Mouse (Mus musculus) v-Abl transformed pro-B cells (cell line): ENCODE results near the gene Gid8.

ENCODE experiments used
- in situ Hi-C, 2 experiments: fragments of 400-800 bp; cut with MboI; formaldehyde crosslinking; loops; one replicate each; pipeline ENCODE4 v1.15.1; 2025; ENCODE audit not compliant: unreplicated experiment in 2 of 2

Gid8 gene

GRCm38 (mm10) chr2:180709923-180710272, at the start of gene Gid8, which contains the start of gene Dido1:
Gene Gid8, plus strand, starts transcription at chr2:180710117.
Gene Dido1, minus strand, starts transcription at chr2:180709999.
- in situ Hi-C loops = loop anchor here (5.0 to 25.0 kb wide), 3 partner anchors 268 to 777 kb away; partner anchors contain the start of genes Abhd16b (in 1 of the 2), Arfrp1 (in 1 of the 2), Tpd52l2 (in 1 of the 2) and Zgpat (in 1 of the 2)

GRCm38 (mm10) chr2:180660521-180660920, 49.4 kb upstream of the Gid8 start:
- in situ Hi-C loops = no loop called here

- in situ Hi-C loops = no loop called here
Measured at GRCm38 (mm10) chr2:180662008-180662407, 47.9 kb upstream of the Gid8 start.

- in situ Hi-C loops = loop anchor here in 1 of 2 experiments (5.0 kb wide), 1 partner anchor 94 kb away; the partner anchor contains the start of gene Mrgbp
Measured at GRCm38 (mm10) chr2:180676706-180677105, 33.2 kb upstream of the Gid8 start.

- in situ Hi-C loops = loop anchor here in 1 of 2 experiments (5.0 kb wide), 1 partner anchor 96 kb away; the partner anchor contains the start of gene Mrgbp
Measured at GRCm38 (mm10) chr2:180678609-180679140, 31.2 kb upstream of the Gid8 start.

- in situ Hi-C loops = loop anchor here (5.0 kb wide), 1 partner anchor 61 kb away; no protein-coding TSS in a partner anchor
Measured at GRCm38 (mm10) chr2:180681225-180681624, 28.7 kb upstream of the Gid8 start.

GRCm38 (mm10) chr2:180683524-180683923, 26.4 kb upstream of the Gid8 start:
- in situ Hi-C loops = loop anchor here (5.0 kb wide), 1 partner anchor 59 kb away; no protein-coding TSS in a partner anchor

- in situ Hi-C loops = loop anchor here (5.0 kb wide), 1 partner anchor 58 kb away; no protein-coding TSS in a partner anchor
Measured at GRCm38 (mm10) chr2:180684031-180684430, 25.9 kb upstream of the Gid8 start.

- in situ Hi-C loops = no loop called here
Measured at GRCm38 (mm10) chr2:180689841-180690240, 20.1 kb upstream of the Gid8 start.

- in situ Hi-C loops = no loop called here
Measured at GRCm38 (mm10) chr2:180692630-180693029, 17.3 kb upstream of the Gid8 start.

- in situ Hi-C loops = no loop called here
Measured at GRCm38 (mm10) chr2:180695176-180695575, 14.7 kb upstream of the Gid8 start.

GRCm38 (mm10) chr2:180700457-180700856, 9.5 kb upstream of the Gid8 start:
- in situ Hi-C loops = loop anchor here (25.0 kb wide), 2 partner anchors 662 to 787 kb away; partner anchors contain the start of genes Abhd16b (in 1 of the 2), Arfrp1 (in 1 of the 2), Tpd52l2 (in 1 of the 2) and Zgpat (in 1 of the 2)

GRCm38 (mm10) chr2:180701053-180701766, 8.7 kb upstream of the Gid8 start:
- in situ Hi-C loops = loop anchor here (25.0 kb wide), 2 partner anchors 661 to 786 kb away; partner anchors contain the start of genes Abhd16b (in 1 of the 2), Arfrp1 (in 1 of the 2), Tpd52l2 (in 1 of the 2) and Zgpat (in 1 of the 2)

GRCm38 (mm10) chr2:180701767-180702621, 7.9 kb upstream of the Gid8 start:
- in situ Hi-C loops = loop anchor here (25.0 kb wide), 2 partner anchors 660 to 785 kb away; partner anchors contain the start of genes Abhd16b (in 1 of the 2), Arfrp1 (in 1 of the 2), Tpd52l2 (in 1 of the 2) and Zgpat (in 1 of the 2)

- in situ Hi-C loops = loop anchor here (25.0 kb wide), 2 partner anchors 660 to 785 kb away; partner anchors contain the start of genes Abhd16b (in 1 of the 2), Arfrp1 (in 1 of the 2), Tpd52l2 (in 1 of the 2) and Zgpat (in 1 of the 2)
Measured at GRCm38 (mm10) chr2:180702701-180703149, 7.2 kb upstream of the Gid8 start.

GRCm38 (mm10) chr2:180703175-180703574, 6.7 kb upstream of the Gid8 start:
- in situ Hi-C loops = loop anchor here (25.0 kb wide), 2 partner anchors 659 to 784 kb away; partner anchors contain the start of genes Abhd16b (in 1 of the 2), Arfrp1 (in 1 of the 2), Tpd52l2 (in 1 of the 2) and Zgpat (in 1 of the 2)

- in situ Hi-C loops = loop anchor here (25.0 kb wide), 2 partner anchors 658 to 783 kb away; partner anchors contain the start of genes Abhd16b (in 1 of the 2), Arfrp1 (in 1 of the 2), Tpd52l2 (in 1 of the 2) and Zgpat (in 1 of the 2)
Measured at GRCm38 (mm10) chr2:180703645-180704359, 6.1 kb upstream of the Gid8 start.

GRCm38 (mm10) chr2:180704591-180704990, 5.3 kb upstream of the Gid8 start:
- in situ Hi-C loops = loop anchor here (25.0 kb wide), 2 partner anchors 658 to 783 kb away; partner anchors contain the start of genes Abhd16b (in 1 of the 2), Arfrp1 (in 1 of the 2), Tpd52l2 (in 1 of the 2) and Zgpat (in 1 of the 2)

- in situ Hi-C loops = loop anchor here (25.0 kb wide), 2 partner anchors 657 to 782 kb away; partner anchors contain the start of genes Abhd16b (in 1 of the 2), Arfrp1 (in 1 of the 2), Tpd52l2 (in 1 of the 2) and Zgpat (in 1 of the 2)
Measured at GRCm38 (mm10) chr2:180705066-180705465, 4.9 kb upstream of the Gid8 start.
